Mouse (Mus musculus) embryonic facial prominence, embryonic 11.5 days (tissue): ENCODE measurements at regions not wholly inside any gene's neighbourhood (a gene's known extent, or its start where the extent isn't known, plus 50 kb on each side); places are given as distances from the start of the nearest gene placed in this dataset.
"Not testable (repeated sequence)": the region's sequence is repeated elsewhere in the genome, so short reads cannot be mapped to it uniquely, and the experiment has no call there.

ENCODE experiments used
- ATAC-seq: fragments of 200-750 bp; cut with Nextera tagmentation; replicated peaks from 2 replicates; pipeline ENCODE4 v1.8.0; 2017; ENCODE audit warnings: low read depth; ENCODE audit not compliant: insufficient number of reproducible peaks, low FRiP score, low TSS enrichment
- DNase-seq: peaks from one replicate; pipeline ENCODE4 v3.0.0-alpha.2; 2015; ENCODE audit warnings: low spot score
- H3K27ac ChIP-seq: fragments of 300-500 bp; sonication (generic); replicated peaks from 2 replicates; pipeline ENCODE4 v1.5.1; 2014; ENCODE audit warnings: mild to moderate bottlenecking, low read depth, low read length, control low read depth
- H3K27me3 ChIP-seq: fragments of 300-500 bp; sonication (generic); 2 replicates; pipeline ENCODE4 v1.6.1; 2014; ENCODE audit warnings: mild to moderate bottlenecking, low read length, moderate library complexity, mixed read lengths; ENCODE audit not compliant: control insufficient read depth, insufficient read depth
- H3K36me3 ChIP-seq: fragments of 300-500 bp; sonication (generic); replicated peaks from 2 replicates; pipeline ENCODE4 v1.6.1; 2014; ENCODE audit warnings: low read depth, mild to moderate bottlenecking, low read length, moderate library complexity, mixed read lengths; ENCODE audit not compliant: control insufficient read depth, insufficient read depth
- H3K4me1 ChIP-seq: fragments of 300-500 bp; sonication (generic); 2 replicates; pipeline ENCODE4 v1.6.1; 2014; ENCODE audit warnings: low read length, mixed read lengths; ENCODE audit not compliant: control insufficient read depth, insufficient read depth
- H3K4me2 ChIP-seq: fragments of 300-500 bp; sonication (generic); 2 replicates; pipeline ENCODE4 v1.6.1; 2014; ENCODE audit warnings: low read depth, mild to moderate bottlenecking, control low read depth, low read length, moderate library complexity
- H3K4me3 ChIP-seq: fragments of 300-500 bp; sonication (generic); 2 replicates; pipeline ENCODE4 v1.5.1; 2014; ENCODE audit warnings: low read depth, low read length, control low read depth
- H3K9ac ChIP-seq: fragments of 300-500 bp; sonication (generic); replicated peaks from 2 replicates; pipeline ENCODE4 v1.6.1; 2014; ENCODE audit warnings: mild to moderate bottlenecking, control low read depth, low read length
- H3K9me3 ChIP-seq: fragments of 300-500 bp; sonication (generic); replicated peaks from 2 replicates; pipeline ENCODE4 v1.6.1; 2016; ENCODE audit warnings: mild to moderate bottlenecking, low read length, inconsistent platforms, mixed read lengths; ENCODE audit not compliant: control insufficient read depth
- WGBS: fragments of 180-500 bp; shearing (Covaris S2); extraction: QIAGEN DNeasy Blood & Tissue Kit; methylation state at CpG from one replicate; pipeline ENCODE4 v1.1.7; 2014; 5-methylcytosine and 5-hydroxymethylcytosine counted together

- H3K27ac ChIP-seq: no peak overlapping the region
- H3K4me3 ChIP-seq: no peak overlapping the region
- H3K4me1 ChIP-seq: no peaks in the 10 kb centered on the region
- H3K27me3 ChIP-seq: no peaks in the 10 kb centered on the region
- no peak overlapping the region for H3K4me2 ChIP-seq
- DNase-seq (no peak), ATAC-seq (no peak)
- WGBS: 60% methylated on average over 4 of the region's 4 CpGs
- no peaks in the 10 kb centered on the region for H3K9me3 ChIP-seq
- no peak overlapping the region for H3K9ac ChIP-seq
- no peaks in the 10 kb centered on the region for H3K36me3 ChIP-seq
Measured at GRCm38 (mm10) chr11:56505068-56505467, 464.3 kb upstream of the Nmur2 start.

GRCm38 (mm10) chr11:56514941-56515340 lies 474.1 kb upstream of the Nmur2 start:
- H3K4me1 ChIP-seq: no peaks in the 10 kb centered on the region
- no peak overlapping the region for H3K4me2 ChIP-seq
- H3K27ac ChIP-seq: no peak overlapping the region
- H3K4me3 ChIP-seq: no peak overlapping the region
- DNase-seq (no peak), ATAC-seq (no peak)
- H3K27me3 ChIP-seq: no peaks in the 10 kb centered on the region
- no peak overlapping the region for H3K9ac ChIP-seq
- H3K9me3 ChIP-seq: no peaks in the 10 kb centered on the region
- H3K36me3 ChIP-seq: no peaks in the 10 kb centered on the region
- 75% methylated on average over 2 of the region's 2 CpGs for WGBS

- Histone ChIP-seq H3K9me3 (no peaks in the 10 kb centered on the region), H3K36me3 (no peaks in the 10 kb centered on the region), H3K27me3 (no peaks in the 10 kb centered on the region), H3K4me1 (no peaks in the 10 kb centered on the region), H3K4me2 (no peak overlapping the region), H3K4me3 (no peak overlapping the region), H3K9ac (no peak overlapping the region), H3K27ac (no peak overlapping the region)
- 59% methylated on average over 2 of the region's 2 CpGs for WGBS
- ATAC-seq (no peak), DNase-seq (no peak)
Measured at GRCm38 (mm10) chr11:56518486-56518885, 477.7 kb upstream of the Nmur2 start.

- no peak overlapping the region for H3K4me2 ChIP-seq
- no peaks in the 10 kb centered on the region for H3K9me3 ChIP-seq
- H3K27ac ChIP-seq: no peak overlapping the region
- no peaks in the 10 kb centered on the region for H3K27me3 ChIP-seq
- 56% methylated on average over 4 of the region's 4 CpGs for WGBS
- H3K4me3 ChIP-seq: no peak overlapping the region
- H3K36me3 ChIP-seq: no peaks in the 10 kb centered on the region
- no peak overlapping the region for H3K9ac ChIP-seq
- H3K4me1 ChIP-seq: no peaks in the 10 kb centered on the region
- ATAC-seq (no peak), DNase-seq (no peak)
Measured at GRCm38 (mm10) chr11:56550736-56551135, 460.5 kb upstream of the Gria1 start.

- no peak overlapping the region for H3K9ac ChIP-seq
- H3K27ac ChIP-seq: no peak overlapping the region
- no peak for ATAC-seq
- no peaks in the 10 kb centered on the region for H3K9me3 ChIP-seq
- H3K4me2 ChIP-seq: no peak overlapping the region
- H3K4me1 ChIP-seq: no peaks in the 10 kb centered on the region
- DNase-seq: no peak
- H3K27me3 ChIP-seq: no peaks in the 10 kb centered on the region
- no peaks in the 10 kb centered on the region for H3K36me3 ChIP-seq
- H3K4me3 ChIP-seq: no peak overlapping the region
- 53% methylated on average over 1 of the region's 1 CpGs for WGBS
Measured at GRCm38 (mm10) chr11:56556332-56556731, 454.9 kb upstream of the Gria1 start.

GRCm38 (mm10) chr11:56580028-56580427 lies 431.2 kb upstream of the Gria1 start:
- Histone ChIP-seq H3K4me3 (no peak overlapping the region), H3K27ac (no peak overlapping the region), H3K9ac (no peak overlapping the region), H3K27me3 (no peaks in the 10 kb centered on the region), H3K36me3 (no peaks in the 10 kb centered on the region), H3K4me2 (no peak overlapping the region), H3K4me1 (no peaks in the 10 kb centered on the region), H3K9me3 (no peaks in the 10 kb centered on the region)
- no peak for ATAC-seq
- 86% methylated on average over 5 of the region's 5 CpGs for WGBS
- DNase-seq: no peak

GRCm38 (mm10) chr11:56583054-56583453 lies 428.1 kb upstream of the Gria1 start:
- WGBS: 80% methylated on average over 3 of the region's 3 CpGs
- Histone ChIP-seq H3K9me3 (no peaks in the 10 kb centered on the region), H3K4me2 (no peak overlapping the region), H3K27ac (no peak overlapping the region), H3K27me3 (no peaks in the 10 kb centered on the region), H3K4me1 (no peaks in the 10 kb centered on the region), H3K4me3 (no peak overlapping the region), H3K9ac (no peak overlapping the region), H3K36me3 (no peaks in the 10 kb centered on the region)
- no peak for ATAC-seq
- DNase-seq: no peak

GRCm38 (mm10) chr11:56593435-56593834 lies 417.8 kb upstream of the Gria1 start:
- H3K36me3 ChIP-seq, H3K9ac ChIP-seq, H3K27ac ChIP-seq, H3K9me3 ChIP-seq, H3K4me1 ChIP-seq, H3K27me3 ChIP-seq, DNase-seq, H3K4me3 ChIP-seq, H3K4me2 ChIP-seq: not testable (repeated sequence)
- 77% methylated on average over 2 of the region's 6 CpGs for WGBS
- ATAC-seq: peak; percentile 82
